Mouse (Mus musculus): ENCODE data around the gene 5530400C23Rik. TPM values are rescaled to one million over a fixed set of nuclear protein-coding genes. Genes with fewer than 3 reads are reported as not detected.

5530400C23Rik gene
- polyA plus RNA-seq (2017; shearing (Covaris generic)), result not detected

GRCm38 (mm10) chr6:133291916-133292315 lies at the start of gene 5530400C23Rik:
Gene 5530400C23Rik (plus strand): TSS chr6:133292216.

Other genes with a start within 250 kb of the 5530400C23Rik start
- not detected for gene Tas2r140, start 236.4 kb upstream of the 5530400C23Rik start, polyA plus RNA-seq (2017; shearing (Covaris generic))
- 10.7 TPM for gene Smim10l1, start 187.3 kb upstream of the 5530400C23Rik start, polyA plus RNA-seq (2017; shearing (Covaris generic))